Mouse (Mus musculus) cerebellum, adult 11-12 months (tissue): ENCODE measurements around the gene Pkmyt1.

Source experiments
- DNase-seq: peaks from one replicate; pipeline ENCODE4 v3.0.0; 2022

The Pkmyt1 gene

GRCm38 (mm10) chr17:23722376-23723125 lies 3.6 kb upstream of the Pkmyt1 start, which contains the start of gene 1520401A03Rik:
1520401A03Rik (minus strand) TSS chr17:23722783.
- no peak for DNase-seq

- no peak for DNase-seq
Measured at GRCm38 (mm10) chr17:23725477-23725876, 659 bp upstream of the Pkmyt1 start.

DNA sequence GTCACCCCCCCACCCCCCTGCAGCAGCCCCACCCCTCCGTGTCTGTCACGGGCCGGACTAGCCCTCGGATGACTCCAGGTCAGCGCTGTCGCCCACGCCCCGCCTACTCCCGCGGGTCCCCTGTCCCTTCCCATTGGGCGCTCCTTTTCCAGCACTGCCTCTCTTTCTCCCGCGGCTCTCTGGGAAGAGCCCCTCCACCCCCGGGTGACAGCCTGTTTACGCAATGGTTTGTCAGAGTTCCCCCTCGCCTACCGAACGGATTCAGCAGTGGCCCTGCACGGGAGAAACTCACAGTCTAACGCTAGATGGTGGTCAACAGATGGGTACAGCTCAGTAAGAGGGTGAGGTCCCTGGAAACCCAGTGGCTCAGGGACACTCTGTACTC lies 614 bp downstream of the Pkmyt1 start:
- DNase-seq, result peak; percentile 86

GRCm38 (mm10) chr17:23730441-23730840 lies 4.3 kb downstream of the Pkmyt1 start:
- no peak for DNase-seq

GRCm38 (mm10) chr17:23734341-23734740 lies 8.2 kb downstream of the Pkmyt1 start:
- no peak for DNase-seq

DNA sequence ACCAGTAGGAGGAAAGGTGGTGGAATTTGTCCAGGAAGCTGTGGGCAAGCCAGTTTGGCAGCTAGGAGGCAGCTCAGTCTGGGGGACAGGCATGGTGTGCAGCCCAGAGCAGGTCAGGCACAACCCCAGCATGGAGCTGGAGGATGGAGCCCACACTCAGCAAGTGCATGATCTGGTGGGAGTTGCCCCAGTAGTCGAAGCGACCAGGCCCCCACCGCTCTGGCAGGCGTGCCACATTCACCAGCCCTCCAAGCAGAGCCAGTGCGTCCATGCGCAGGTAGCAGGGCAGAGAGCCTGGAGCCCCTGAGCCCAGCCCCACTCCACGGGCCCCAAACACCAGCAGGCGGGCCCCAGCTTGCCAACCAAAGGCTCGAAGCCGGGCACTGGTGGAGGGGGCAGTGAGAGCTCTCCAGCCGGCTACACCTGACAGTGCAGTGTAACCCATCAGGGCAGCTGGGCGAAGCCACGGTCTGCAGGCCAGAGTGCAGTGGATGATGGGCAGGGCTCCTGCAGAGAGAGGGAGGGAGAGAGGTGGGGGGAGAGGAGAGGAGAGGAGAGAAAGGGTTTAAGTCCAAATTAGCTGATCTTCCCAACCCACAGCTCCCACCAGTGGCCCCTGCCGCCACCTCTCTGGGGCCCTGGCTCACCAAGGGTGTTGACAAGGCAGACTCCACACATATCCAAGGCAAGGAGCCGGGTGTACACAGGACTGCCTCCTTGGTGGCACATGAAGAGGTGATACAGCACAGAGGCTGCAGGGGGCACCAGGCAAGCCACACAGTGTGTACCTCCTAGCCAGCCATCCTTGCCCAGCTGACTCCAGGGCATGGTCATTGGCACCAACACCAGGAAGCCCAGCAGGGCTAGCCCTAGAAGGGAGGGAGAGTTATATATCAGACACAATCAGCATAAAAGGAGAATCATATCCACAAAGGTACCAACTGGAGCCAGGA lies 11.6 kb downstream of the Pkmyt1 start:
- DNase-seq, result peak; percentile 63

GRCm38 (mm10) chr17:23738836-23739201 lies 12.7 kb downstream of the Pkmyt1 start:
- no peak for DNase-seq

DNA sequence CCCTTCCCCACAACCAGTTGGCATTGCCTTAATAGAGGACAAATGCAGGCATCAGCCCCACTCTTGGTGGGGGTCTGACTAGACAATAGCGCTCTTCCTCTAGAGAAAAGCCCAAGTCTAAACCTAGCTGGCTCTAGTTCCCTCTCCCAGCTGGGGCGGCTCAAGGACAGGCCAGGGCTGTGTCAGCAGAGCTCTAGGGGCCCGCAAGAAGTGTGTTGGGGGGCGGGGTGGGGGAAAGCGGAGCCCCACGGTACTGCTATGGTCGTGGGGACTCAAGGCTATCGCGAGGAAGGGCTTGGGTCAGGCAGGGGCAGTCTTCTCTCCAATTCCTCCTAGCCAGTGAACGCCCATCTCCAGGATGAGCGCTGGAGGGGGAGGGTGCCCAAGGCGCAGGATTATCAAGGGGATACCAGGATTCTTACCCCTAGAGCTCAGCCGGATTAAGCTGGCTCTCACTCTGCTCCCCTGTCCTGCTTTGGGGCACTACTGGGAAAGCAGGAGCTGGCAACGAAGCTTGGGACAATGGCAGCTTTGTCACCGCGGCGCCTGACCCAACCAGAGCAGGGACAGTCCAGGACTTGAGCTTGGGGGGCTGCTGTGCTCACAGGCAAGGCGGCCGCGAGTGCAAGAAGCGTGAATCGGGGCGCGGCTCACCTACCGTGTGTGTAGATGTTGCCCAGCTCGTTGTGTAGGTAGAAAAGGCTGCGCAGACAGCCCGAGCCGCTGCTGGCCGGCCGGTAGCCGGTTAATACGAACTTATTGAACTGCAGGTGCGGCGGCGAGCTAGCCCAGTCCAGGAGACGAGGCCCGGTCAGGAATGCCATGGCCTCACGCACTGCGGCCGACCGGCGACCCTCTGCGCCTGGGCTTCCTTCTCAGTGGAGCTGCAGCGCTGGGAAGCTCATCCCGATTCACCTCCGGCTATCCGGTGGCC lies 13.3 kb downstream of the Pkmyt1 start:
- DNase-seq, result peak; percentile 65

GRCm38 (mm10) chr17:23740136-23740584 lies 14.0 kb downstream of the Pkmyt1 start:
- DNase-seq, result peak; percentile 95

DNA sequence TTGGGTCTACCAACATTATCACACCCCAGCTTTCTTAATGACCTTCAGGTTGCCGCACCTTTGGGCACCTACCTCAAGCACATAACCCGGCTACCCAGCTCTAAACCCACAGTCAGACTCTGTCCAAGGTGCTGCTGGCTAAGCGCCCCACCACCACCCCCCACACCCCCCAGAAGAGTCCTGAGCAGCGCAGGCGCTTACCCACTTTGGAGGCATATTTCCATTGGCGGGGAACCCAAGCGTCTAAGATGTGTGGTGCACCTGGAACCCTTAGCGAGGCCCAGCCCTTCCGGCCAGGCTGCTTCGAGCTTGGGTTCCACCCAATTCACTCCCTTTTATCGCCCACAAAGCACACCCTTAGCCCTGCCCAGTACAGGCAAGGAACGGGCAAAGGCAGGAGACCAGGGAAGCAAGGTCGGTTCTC lies 14.5 kb downstream of the Pkmyt1 start, which contains the start of gene Paqr4:
Paqr4 (minus strand) TSS at position 270 of the 424 bp plus-strand sequence.
- peak; percentile 72 for DNase-seq

DNA sequence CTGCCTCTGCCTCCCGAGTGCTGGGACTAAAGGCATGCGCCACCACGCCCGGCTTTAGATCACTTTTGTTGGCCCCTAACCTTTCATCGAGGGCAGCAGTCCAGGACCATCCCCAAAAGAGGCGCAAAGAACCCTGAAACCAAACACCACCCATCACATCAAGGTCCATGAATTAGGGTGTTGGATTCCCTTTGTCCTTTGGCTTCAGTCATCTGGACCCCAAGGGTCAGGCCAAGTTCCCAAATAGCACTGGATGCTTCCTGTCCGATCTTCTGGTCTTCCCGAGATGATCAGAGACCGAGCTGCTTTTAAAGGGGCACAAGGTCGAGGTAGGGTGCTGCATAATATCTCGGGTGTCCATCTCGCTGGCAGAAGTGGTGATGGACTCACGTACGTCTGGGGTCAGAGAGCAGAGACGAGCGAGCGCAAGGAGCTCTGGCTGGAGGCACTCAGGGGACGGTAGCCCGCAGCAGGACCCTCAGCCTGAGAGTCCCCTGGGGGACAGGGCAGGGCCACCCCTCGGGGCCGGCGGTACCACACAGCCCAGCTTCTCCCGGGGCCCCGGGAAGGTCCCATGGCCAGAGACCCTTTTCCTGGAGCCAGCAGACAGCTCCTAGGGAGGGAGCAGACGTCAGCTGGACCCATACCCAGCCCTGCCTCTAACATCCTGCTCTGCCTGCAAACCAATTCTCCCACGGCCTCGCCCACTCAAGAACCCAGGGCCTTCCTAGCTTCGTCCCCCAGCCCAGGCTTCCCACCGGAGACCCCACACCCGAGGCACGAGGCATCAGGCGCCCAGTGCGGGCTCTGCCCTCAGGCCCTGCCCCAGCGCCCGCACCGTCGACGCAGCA lies 15.4 kb downstream of the Pkmyt1 start:
- peak; percentile 63 for DNase-seq

- peak; percentile 65 for DNase-seq
Measured at GRCm38 (mm10) chr17:23742210-23742793, 16.2 kb downstream of the Pkmyt1 start.

- no peak for DNase-seq
Measured at GRCm38 (mm10) chr17:23742941-23743340, 16.8 kb downstream of the Pkmyt1 start.

- DNase-seq, result peak; percentile 28
Measured at GRCm38 (mm10) chr17:23744076-23744475, 17.9 kb downstream of the Pkmyt1 start.

DNA sequence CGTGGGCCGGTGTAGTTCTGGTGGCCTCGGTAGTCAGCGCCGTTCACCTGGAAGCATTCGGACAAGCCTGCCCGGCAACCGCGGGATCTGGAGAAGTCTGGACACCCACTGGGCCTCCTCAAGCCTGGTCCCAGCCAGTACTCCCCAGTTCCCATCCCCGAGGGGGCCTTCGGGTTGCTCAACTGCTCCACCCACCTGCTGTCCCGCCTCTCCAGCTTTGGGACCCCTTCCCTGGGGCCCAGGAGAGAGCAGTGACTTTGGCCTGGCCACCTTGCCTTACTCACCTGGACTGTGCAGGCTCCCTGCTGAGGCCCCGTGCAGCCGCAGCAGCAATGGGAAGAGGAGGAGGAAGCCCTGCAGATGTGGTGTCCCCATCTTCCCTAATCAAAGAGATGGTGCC lies 18.5 kb downstream of the Pkmyt1 start:
- peak; percentile 52 for DNase-seq

DNA sequence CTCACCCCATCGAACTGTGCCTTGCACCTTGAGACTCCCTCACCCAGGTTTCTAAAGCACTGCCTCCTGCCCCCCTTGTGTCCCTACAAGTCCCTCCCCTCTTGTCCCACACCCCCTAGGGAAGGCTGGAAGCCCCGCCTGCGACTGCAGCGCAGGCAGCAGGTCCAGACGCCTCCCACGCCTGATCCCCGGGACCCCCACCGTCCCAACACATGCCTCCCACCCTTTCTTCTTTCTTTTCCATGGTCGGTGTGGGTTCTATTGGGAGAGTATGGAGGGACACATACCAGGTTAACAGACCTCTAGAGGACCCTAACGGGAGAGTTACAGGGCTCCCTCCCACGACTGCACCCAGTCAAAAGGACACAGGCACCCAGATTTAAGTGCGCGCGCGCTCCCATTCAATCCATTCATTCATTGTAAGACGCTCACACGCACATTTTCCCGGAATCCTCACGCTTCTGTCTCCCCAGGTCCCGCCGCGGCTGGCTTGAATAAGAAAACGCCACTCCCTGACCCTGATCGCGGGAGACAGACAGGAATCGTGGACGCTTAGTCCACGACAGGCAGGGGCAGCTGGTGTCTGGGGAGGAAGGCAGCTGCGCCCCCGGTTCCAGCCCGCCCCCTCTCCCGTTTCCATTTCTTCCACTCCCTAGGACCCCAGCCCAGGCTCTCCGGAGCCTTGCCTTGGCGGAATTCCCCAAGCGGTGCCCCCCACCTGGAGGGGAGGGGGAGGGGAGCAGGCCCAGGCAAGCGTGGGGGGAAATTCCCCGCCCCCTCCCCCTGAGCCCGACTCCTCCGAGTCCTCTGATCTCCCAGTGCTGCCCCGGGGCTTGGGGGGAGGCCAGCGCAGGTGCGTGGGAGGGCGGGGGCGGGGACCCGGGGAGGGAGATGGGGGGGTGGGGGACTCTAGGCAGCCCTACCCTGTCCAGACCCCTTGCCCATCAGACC lies 19.4 kb downstream of the Pkmyt1 start, which contains the start of gene Kremen2:
Kremen2 (minus strand) TSS at position 533 of the 951 bp plus-strand sequence.
- DNase-seq, result peak; percentile 48

DNA sequence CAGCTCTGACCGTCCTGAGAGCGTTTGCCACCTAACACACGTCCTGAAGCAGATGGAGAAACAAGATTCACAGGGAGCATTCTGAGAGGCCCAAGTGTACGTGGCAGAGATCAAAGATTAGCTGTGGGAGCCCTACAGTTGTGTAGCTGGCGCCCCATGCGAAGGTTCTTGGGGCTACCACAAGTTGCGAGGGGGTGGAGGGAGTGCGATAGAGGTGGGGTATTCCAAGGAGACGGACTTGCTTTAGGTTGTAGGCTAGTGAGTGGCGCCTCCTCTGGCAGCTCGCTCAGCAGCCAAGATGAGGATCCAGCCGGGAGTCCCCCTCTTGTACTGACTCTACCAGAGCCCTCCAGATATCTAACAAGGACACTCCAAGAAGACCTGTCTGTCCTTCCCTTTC lies 20.2 kb downstream of the Pkmyt1 start:
- DNase-seq, result peak; percentile 42

DNA sequence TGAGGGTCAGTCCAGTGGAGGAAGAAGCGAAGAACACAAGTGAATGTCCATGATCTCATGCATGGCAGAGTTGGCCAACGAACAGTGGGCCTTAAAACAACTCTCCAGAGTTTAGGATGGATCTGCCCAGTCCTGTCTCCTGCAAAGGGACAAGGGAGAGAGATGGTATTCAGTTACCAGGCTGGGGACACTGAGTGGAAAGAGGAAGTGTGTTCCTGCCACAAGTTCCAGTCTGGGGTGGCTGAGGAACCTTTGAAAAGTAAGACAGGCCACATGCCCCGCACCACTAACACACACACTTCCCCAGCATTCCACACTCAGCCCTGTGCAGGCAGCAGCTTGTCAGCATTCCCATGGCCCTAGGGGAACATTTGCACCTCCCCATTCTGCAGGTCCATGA lies 20.6 kb downstream of the Pkmyt1 start:
- DNase-seq, result peak; percentile 20

DNA sequence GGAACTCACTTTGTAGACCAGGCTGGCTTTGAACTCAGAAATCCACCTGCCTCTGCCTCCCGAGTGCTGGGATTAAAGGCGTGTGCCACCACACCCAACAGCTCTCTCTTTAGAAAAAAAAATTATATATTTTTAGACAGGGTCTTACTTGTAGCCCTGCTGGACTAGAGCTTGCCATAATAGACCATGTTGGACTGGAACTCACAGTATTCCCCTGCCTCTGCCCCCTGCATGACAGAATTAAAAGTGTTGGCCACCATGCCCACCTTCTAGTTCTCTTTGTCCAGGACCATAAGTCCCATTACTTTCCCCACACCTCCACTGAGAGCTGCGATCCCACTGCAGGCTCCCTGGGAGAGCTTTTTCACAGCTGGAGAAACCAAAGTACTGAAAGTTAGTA lies 21.3 kb downstream of the Pkmyt1 start:
- DNase-seq, result no peak

DNA sequence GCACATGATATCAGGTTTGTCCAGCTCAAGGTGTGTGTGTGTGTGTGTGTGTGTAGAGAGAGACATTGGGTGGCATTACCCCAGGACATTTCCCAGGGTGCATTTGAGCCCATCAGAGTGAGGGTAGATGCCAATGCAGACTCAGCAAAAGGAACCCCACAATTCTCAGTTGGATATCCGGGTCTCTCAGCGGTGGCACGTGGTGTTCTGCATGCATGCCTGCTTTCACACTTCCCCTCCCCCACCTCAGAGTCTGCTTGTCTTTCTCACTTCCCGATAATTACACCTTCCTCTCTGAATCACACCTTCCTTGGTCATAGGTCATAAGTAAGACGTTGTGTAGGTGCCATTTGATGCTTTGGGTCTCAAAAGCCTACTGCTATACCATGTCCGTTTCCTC lies 21.9 kb downstream of the Pkmyt1 start:
- DNase-seq, result no peak
